Mouse (Mus musculus): ENCODE data around the gene Slc25a31. TPM values are rescaled to one million over a fixed set of nuclear protein-coding genes. Genes with fewer than 3 reads are reported as not detected.

The Slc25a31 gene
- polyA plus RNA-seq, 1 experiment from 2014 or later: 0.31 TPM

- Histone ChIP-seq H3K4me2 (replicated peaks; ENCODE audit: low read depth, low read length) (no peak overlapping the region), H3K9ac (replicated peaks; ENCODE audit: low read length) (no peak overlapping the region), H3K27ac (ENCODE audit: low read length) (no peak overlapping the region), H3K36me3 (ENCODE audit: insufficient read depth, low read length) (no peaks in the 10 kb centered on the region), H3K9me3 (ENCODE audit: low read length) (peaks cover 8% of the 10 kb centered on the region; the same call in 1 of the 2 replicates), H3K4me3 (ENCODE audit: low read length) (no peak overlapping the region), H3K4me1 (ENCODE audit: insufficient read depth, low read length) (no peaks in the 10 kb centered on the region), H3K27me3 (ENCODE audit: insufficient read depth, low read length) (no peaks in the 10 kb centered on the region)
- WGBS: 66% methylated on average over 5 of the region's 5 CpGs
- no peak for ATAC-seq (ENCODE audit: low FRiP score, low TSS enrichment)
These were observed 3.7 kb upstream of the Slc25a31 start for GRCm38 (mm10) chr3:40704816-40705430.

GRCm38 (mm10) chr3:40716056-40716455 is 7.4 kb downstream of the Slc25a31 start:
- no peak for ATAC-seq (ENCODE audit: low FRiP score, low TSS enrichment)
- H3K4me2 ChIP-seq (replicated peaks; ENCODE audit: low read depth, low read length): no peak overlapping the region
- H3K27ac ChIP-seq (ENCODE audit: low read length): no peak overlapping the region
- H3K9me3 ChIP-seq (ENCODE audit: low read length): no peaks in the 10 kb centered on the region
- H3K9ac ChIP-seq (replicated peaks; ENCODE audit: low read length): no peak overlapping the region
- H3K36me3 ChIP-seq (ENCODE audit: insufficient read depth, low read length): no peaks in the 10 kb centered on the region
- no peaks in the 10 kb centered on the region for H3K27me3 ChIP-seq (ENCODE audit: insufficient read depth, low read length)
- WGBS: 8% methylated on average over 1 of the region's 1 CpGs
- no peaks in the 10 kb centered on the region for H3K4me1 ChIP-seq (ENCODE audit: insufficient read depth, low read length)
- H3K4me3 ChIP-seq (ENCODE audit: low read length): no peak overlapping the region

GRCm38 (mm10) chr3:40719022-40719421 is 10.4 kb downstream of the Slc25a31 start:
- Histone ChIP-seq H3K27ac (ENCODE audit: low read length) (no peak overlapping the region), H3K4me2 (replicated peaks; ENCODE audit: low read depth, low read length) (no peak overlapping the region), H3K9ac (replicated peaks; ENCODE audit: low read length) (no peak overlapping the region), H3K4me1 (ENCODE audit: insufficient read depth, low read length) (no peaks in the 10 kb centered on the region), H3K27me3 (ENCODE audit: insufficient read depth, low read length) (no peaks in the 10 kb centered on the region), H3K9me3 (ENCODE audit: low read length) (no peaks in the 10 kb centered on the region), H3K36me3 (ENCODE audit: insufficient read depth, low read length) (no peaks in the 10 kb centered on the region), H3K4me3 (ENCODE audit: low read length) (no peak overlapping the region)
- ATAC-seq (ENCODE audit: low FRiP score, low TSS enrichment): no peak
- WGBS: 74% methylated on average over 3 of the region's 3 CpGs

DNA sequence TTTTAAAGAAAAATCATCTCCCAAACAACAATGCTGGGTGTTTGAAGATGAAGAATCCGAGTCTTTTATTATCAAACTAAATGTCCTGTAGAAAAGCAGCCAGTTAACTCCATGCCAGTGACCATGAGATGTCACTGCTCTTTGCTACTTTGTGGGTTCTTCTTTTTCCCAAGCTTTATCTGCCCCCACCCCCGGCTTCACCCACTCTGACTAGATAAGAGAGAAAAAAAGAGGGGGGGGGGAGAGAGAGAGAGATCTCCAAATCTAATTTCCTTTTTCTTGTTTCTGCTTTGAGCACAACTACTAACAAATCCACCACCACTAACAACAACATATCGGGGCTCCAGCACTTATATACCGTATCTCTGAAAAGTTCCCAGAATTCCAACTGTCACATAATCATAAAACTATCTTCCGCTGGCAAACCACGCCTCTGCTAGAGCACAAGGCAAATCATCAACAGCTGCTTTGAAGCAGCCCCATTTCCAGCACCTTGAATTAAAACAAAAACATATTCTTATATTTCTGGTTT is 29.8 kb downstream of the Slc25a31 start:
- no peak overlapping the region for H3K9ac ChIP-seq (replicated peaks; ENCODE audit: low read length)
- H3K4me1 ChIP-seq (ENCODE audit: insufficient read depth, low read length): no peaks in the 10 kb centered on the region
- no peak for ATAC-seq (ENCODE audit: low FRiP score, low TSS enrichment)
- WGBS: 74% methylated on average over 6 of the region's 6 CpGs
- no peaks in the 10 kb centered on the region for H3K27me3 ChIP-seq (ENCODE audit: insufficient read depth, low read length)
- no peaks in the 10 kb centered on the region for H3K36me3 ChIP-seq (ENCODE audit: insufficient read depth, low read length)
- no peaks in the 10 kb centered on the region for H3K9me3 ChIP-seq (ENCODE audit: low read length)
- no peak overlapping the region for H3K27ac ChIP-seq (ENCODE audit: low read length)
- no peak overlapping the region for H3K4me3 ChIP-seq (ENCODE audit: low read length)
- no peak overlapping the region for H3K4me2 ChIP-seq (replicated peaks; ENCODE audit: low read depth, low read length)

DNA sequence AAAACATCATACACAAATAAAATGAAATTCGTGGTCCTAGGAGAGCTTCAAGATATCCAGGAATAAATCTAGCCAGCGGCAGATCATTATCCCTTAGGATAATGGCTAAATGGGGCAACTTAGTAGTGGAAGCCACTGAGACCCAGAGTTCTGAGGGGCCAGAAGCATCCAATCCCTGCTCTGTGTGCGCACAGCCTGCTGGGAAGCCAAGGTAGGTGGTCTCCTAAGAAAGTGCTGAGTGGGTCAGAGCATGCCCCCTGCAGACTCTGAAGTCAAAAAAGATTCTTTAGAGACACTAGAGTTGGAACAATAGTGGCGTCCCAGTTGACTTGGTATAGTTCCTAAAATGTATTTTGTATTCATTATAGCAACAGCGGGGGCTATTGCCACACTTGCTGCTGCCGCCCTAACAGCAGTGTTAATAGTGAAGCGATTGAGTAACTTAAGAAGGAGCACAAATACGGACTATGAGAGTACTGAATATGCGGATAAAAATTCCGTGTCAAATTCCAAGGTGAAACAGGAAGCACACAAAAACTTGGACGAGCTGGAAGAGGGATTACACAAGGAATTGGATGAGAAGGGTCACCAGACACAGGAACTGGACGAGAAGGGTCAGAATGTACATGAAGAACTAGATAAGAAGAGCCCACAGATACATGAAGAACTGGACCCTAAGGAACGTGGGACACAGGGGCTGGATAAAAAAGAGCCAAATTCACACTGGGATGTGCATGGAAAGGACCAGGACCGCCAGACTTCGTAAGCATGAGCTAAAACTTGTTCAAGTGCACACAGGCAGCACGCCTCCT is 35.6 kb downstream of the Slc25a31 start, which contains the start of gene Hspa4l:
TSS of gene Hspa4l (plus strand) at position 472 of the 812 bp plus-strand sequence.
- H3K4me1 ChIP-seq (ENCODE audit: insufficient read depth, low read length): no peaks in the 10 kb centered on the region
- ATAC-seq (ENCODE audit: low FRiP score, low TSS enrichment): no peak
- H3K9me3 ChIP-seq (ENCODE audit: low read length): no peaks in the 10 kb centered on the region
- peak within 1 kb of the TSS; percentile 71 for H3K9ac ChIP-seq (replicated peaks; ENCODE audit: low read length)
- H3K4me3 ChIP-seq (ENCODE audit: low read length): peak within 1 kb of the TSS; percentile 55
- H3K27me3 ChIP-seq (ENCODE audit: insufficient read depth, low read length): no peaks in the 10 kb centered on the region
- H3K4me2 ChIP-seq (replicated peaks; ENCODE audit: low read depth, low read length): peak within 1 kb of the TSS; percentile 70
- WGBS: 18% methylated on average over 16 of the region's 16 CpGs
- peak within 1 kb of the TSS; percentile 26; the same call in 1 of the 2 replicates for H3K27ac ChIP-seq (ENCODE audit: low read length)
- H3K36me3 ChIP-seq (ENCODE audit: insufficient read depth, low read length): no peaks in the 10 kb centered on the region

- WGBS: 1% methylated on average over 78 of the region's 93 CpGs
- Histone ChIP-seq H3K4me1 (ENCODE audit: insufficient read depth, low read length) (no peaks in the 10 kb centered on the region), H3K27me3 (ENCODE audit: insufficient read depth, low read length) (no peaks in the 10 kb centered on the region), H3K36me3 (ENCODE audit: insufficient read depth, low read length) (no peaks in the 10 kb centered on the region), H3K27ac (ENCODE audit: low read length) (peak overlapping the region; percentile 26; the same call in 1 of the 2 replicates), H3K4me3 (ENCODE audit: low read length) (peak overlapping the region; percentile 55), H3K9ac (replicated peaks; ENCODE audit: low read length) (peak overlapping the region; percentile 71), H3K4me2 (replicated peaks; ENCODE audit: low read depth, low read length) (peak overlapping the region; percentile 70), H3K9me3 (ENCODE audit: low read length) (no peaks in the 10 kb centered on the region)
- ATAC-seq (ENCODE audit: low FRiP score, low TSS enrichment): peak; percentile 97
These were observed 36.4 kb downstream of the Slc25a31 start for GRCm38 (mm10) chr3:40744836-40745660.

DNA sequence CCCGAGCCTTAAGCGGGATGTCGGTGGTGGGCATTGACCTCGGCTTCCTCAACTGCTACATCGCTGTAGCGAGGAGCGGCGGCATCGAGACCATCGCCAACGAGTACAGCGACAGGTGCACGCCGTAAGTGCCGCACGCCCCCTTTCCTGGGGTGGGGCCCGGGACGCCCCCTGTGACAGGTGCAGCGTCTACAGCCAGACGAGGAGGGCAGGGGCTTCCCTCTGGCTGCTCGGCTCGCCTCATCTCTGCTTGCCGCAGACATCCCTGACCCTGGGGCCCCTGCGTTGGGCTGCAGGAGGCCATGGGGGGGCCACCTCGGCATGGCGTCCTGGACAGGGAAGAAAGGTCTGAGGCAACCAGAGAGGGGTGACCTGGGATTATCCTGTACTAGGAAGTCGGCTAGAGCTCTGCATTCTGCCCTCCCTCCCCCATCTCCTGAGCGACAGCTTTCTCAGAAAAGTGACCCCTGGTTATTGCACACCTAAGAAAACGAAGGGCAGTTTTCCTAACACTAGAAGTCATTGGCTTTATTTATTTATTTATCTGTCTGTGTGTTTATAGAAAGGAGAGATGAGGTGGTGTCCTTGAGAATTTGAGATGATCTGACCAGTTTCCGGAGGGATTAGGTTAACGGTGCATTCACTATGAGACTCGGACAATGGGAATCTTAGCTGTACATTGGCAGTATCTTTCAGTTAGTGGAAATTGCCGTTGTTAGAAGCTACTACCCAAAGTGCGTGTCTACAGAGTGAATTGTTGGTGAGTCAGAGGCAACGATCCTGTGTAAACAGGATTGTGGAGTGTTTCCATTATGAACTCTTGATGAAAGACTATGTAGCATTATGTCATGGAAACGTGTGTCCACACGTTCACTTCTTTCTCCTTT is 37.2 kb downstream of the Slc25a31 start:
- ATAC-seq (ENCODE audit: low FRiP score, low TSS enrichment): peak; percentile 53
- Histone ChIP-seq H3K36me3 (ENCODE audit: insufficient read depth, low read length) (no peaks in the 10 kb centered on the region), H3K27me3 (ENCODE audit: insufficient read depth, low read length) (no peaks in the 10 kb centered on the region), H3K4me3 (ENCODE audit: low read length) (peak overlapping the region; percentile 55), H3K9me3 (ENCODE audit: low read length) (no peaks in the 10 kb centered on the region), H3K27ac (ENCODE audit: low read length) (peak overlapping the region; percentile 26; the same call in 1 of the 2 replicates), H3K4me1 (ENCODE audit: insufficient read depth, low read length) (no peaks in the 10 kb centered on the region), H3K4me2 (replicated peaks; ENCODE audit: low read depth, low read length) (peak overlapping the region; percentile 70), H3K9ac (replicated peaks; ENCODE audit: low read length) (peak overlapping the region; percentile 71)
- 4% methylated on average over 37 of the region's 37 CpGs for WGBS

DNA sequence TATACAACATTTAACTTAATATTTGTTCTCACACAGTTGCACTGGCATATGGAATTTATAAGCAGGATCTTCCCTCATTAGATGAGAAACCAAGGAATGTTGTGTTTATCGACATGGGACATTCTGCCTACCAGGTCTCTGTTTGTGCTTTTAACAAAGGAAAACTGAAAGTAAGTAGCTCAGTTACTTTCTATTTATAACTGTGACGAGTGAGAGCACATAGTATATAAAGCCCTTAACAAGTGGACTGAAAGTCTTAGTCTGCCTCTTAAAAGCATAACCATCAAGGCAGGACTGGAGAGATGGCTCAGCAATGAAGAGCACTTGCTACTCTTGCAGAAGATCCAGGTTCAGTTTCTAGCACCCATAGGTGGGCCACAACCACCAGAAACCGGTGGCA is 52.1 kb downstream of the Slc25a31 start:
- Histone ChIP-seq H3K27me3 (ENCODE audit: insufficient read depth, low read length) (no peaks in the 10 kb centered on the region), H3K4me1 (ENCODE audit: insufficient read depth, low read length) (no peaks in the 10 kb centered on the region), H3K9me3 (ENCODE audit: low read length) (no peaks in the 10 kb centered on the region), H3K27ac (ENCODE audit: low read length) (no peak overlapping the region), H3K36me3 (ENCODE audit: insufficient read depth, low read length) (no peaks in the 10 kb centered on the region), H3K9ac (replicated peaks; ENCODE audit: low read length) (no peak overlapping the region), H3K4me3 (ENCODE audit: low read length) (no peak overlapping the region), H3K4me2 (replicated peaks; ENCODE audit: low read depth, low read length) (no peak overlapping the region)
- ATAC-seq (ENCODE audit: low FRiP score, low TSS enrichment): no peak
- WGBS: 84% methylated on average over 3 of the region's 3 CpGs

GRCm38 (mm10) chr3:40761312-40761711 is 52.7 kb downstream of the Slc25a31 start:
- no peak for ATAC-seq (ENCODE audit: low FRiP score, low TSS enrichment)
- H3K9me3 ChIP-seq (ENCODE audit: low read length): no peaks in the 10 kb centered on the region
- no peaks in the 10 kb centered on the region for H3K27me3 ChIP-seq (ENCODE audit: insufficient read depth, low read length)
- H3K4me2 ChIP-seq (replicated peaks; ENCODE audit: low read depth, low read length): no peak overlapping the region
- 93% methylated on average over 2 of the region's 2 CpGs for WGBS
- no peaks in the 10 kb centered on the region for H3K36me3 ChIP-seq (ENCODE audit: insufficient read depth, low read length)
- no peak overlapping the region for H3K27ac ChIP-seq (ENCODE audit: low read length)
- H3K4me1 ChIP-seq (ENCODE audit: insufficient read depth, low read length): no peaks in the 10 kb centered on the region
- H3K9ac ChIP-seq (replicated peaks; ENCODE audit: low read length): no peak overlapping the region
- no peak overlapping the region for H3K4me3 ChIP-seq (ENCODE audit: low read length)
